Mouse (Mus musculus) embryo, embryonic 11.5 days (tissue): ENCODE measurements around the gene Dner.

Source experiments
- DNase-seq: peaks from one replicate; pipeline ENCODE4 v3.0.0-alpha.2; 2012; ENCODE audit warnings: low read depth, low spot score

The Dner gene

GRCm38 (mm10) chr1:84402154-84402553, 293.9 kb downstream of the Dner start:
- no peak for DNase-seq

GRCm38 (mm10) chr1:84399671-84400070, 296.4 kb downstream of the Dner start:
- no peak for DNase-seq

GRCm38 (mm10) chr1:84399118-84399517, 296.9 kb downstream of the Dner start:
- no peak for DNase-seq

- no peak for DNase-seq
These were observed 299.2 kb downstream of the Dner start for GRCm38 (mm10) chr1:84396787-84397186.

- DNase-seq: no peak
These were observed 300.1 kb downstream of the Dner start for GRCm38 (mm10) chr1:84395928-84396327.

GRCm38 (mm10) chr1:84390961-84391360, 305.1 kb downstream of the Dner start:
- no peak for DNase-seq

- DNase-seq: no peak
These were observed 308.4 kb downstream of the Dner start for GRCm38 (mm10) chr1:84387616-84388015.

- no peak for DNase-seq
These were observed 309.4 kb downstream of the Dner start for GRCm38 (mm10) chr1:84386481-84387146.

GRCm38 (mm10) chr1:84382709-84383108, 313.3 kb downstream of the Dner start:
- no peak for DNase-seq

GRCm38 (mm10) chr1:84382064-84382463, 314.0 kb downstream of the Dner start:
- DNase-seq: no peak

- no peak for DNase-seq
These were observed 315.1 kb downstream of the Dner start for GRCm38 (mm10) chr1:84380895-84381294.

GRCm38 (mm10) chr1:84367733-84368132, 328.3 kb downstream of the Dner start:
- no peak for DNase-seq

- no peak for DNase-seq
These were observed 329.5 kb downstream of the Dner start for GRCm38 (mm10) chr1:84366553-84366952.

GRCm38 (mm10) chr1:84363967-84364366, 332.1 kb downstream of the Dner start, which contains the start of gene Pid1:
Pid1 (minus strand) TSS chr1:84364180.
- DNase-seq: no peak

- DNase-seq: no peak
These were observed 333.1 kb downstream of the Dner start for GRCm38 (mm10) chr1:84362709-84363617.

- DNase-seq: no peak
These were observed 333.8 kb downstream of the Dner start for GRCm38 (mm10) chr1:84362209-84362608.

- no peak for DNase-seq
These were observed 334.6 kb downstream of the Dner start for GRCm38 (mm10) chr1:84361389-84361788.

- DNase-seq: no peak
These were observed 336.2 kb downstream of the Dner start for GRCm38 (mm10) chr1:84359611-84360500.

- DNase-seq: no peak
These were observed 338.8 kb downstream of the Dner start for GRCm38 (mm10) chr1:84357216-84357615.

- no peak for DNase-seq
These were observed 345.8 kb downstream of the Dner start for GRCm38 (mm10) chr1:84350262-84350661.

GRCm38 (mm10) chr1:84347796-84348476, 348.1 kb downstream of the Dner start:
- no peak for DNase-seq
